Mouse (Mus musculus): ENCODE measurements at regions not wholly inside any gene's neighbourhood (a gene's known extent, or its start where the extent isn't known, plus 50 kb on each side); places are given as distances from the start of the nearest gene placed in this dataset.

- TF ChIP-seq FLI1 (IDR thresholded peaks at IDR 0.05; ENCODE audit: low read length) (no peak), GATA1 (IDR thresholded peaks at IDR 0.05; ENCODE audit: borderline replicate concordance, low read length) (no peak)
Measured at GRCm38 (mm10) chr2:172766403-172766802, 173.7 kb downstream of the Bmp7 start.

All from megakaryocyte, embryonic 14.5 days (primary cell).